ENCODE assay signal across 10 mouse cellular contexts in genomic region chr11:96620660-96621059, GRCm38 (mm10).
DNase-seq lines count a peak whose midpoint lies in the region; ATAC-seq and TF ChIP-seq lines count a peak whose summit lies in the region.
"Had no signal": no experiment of that assay in that cellular context is flagged by ENCODE, and none has a peak within 500 bp of the region (broad histone marks: within the 10 kb centered on the region; RNA-seq: fewer than 3 reads in every experiment).

No protein-coding gene starts in this region.

- H3K4me3 ChIP-seq in lung, embryonic 14.5 days (ENCODE audit: low read depth, low read length) = no peak overlapping the region
- H3K4me3 ChIP-seq in lung, adult 2 months (replicated peaks; ENCODE audit: extremely low read depth, low read depth, low read length) = no peak overlapping the region
- H3K4me3 ChIP-seq in embryonic facial prominence, embryonic 14.5 days (ENCODE audit: low read depth, low read length) = no peak overlapping the region
- H3K4me3 ChIP-seq in kidney, adult 2 months (ENCODE audit: insufficient read depth, low read depth, low read length) = no peak overlapping the region
- no peak overlapping the region for H3K4me3 ChIP-seq in neural tube, embryonic 12.5 days
- H3K4me3 ChIP-seq: embryonic facial prominence, embryonic 15.5 days had no signal

- no peaks in the 10 kb centered on the region for H3K9me3 ChIP-seq in lung, embryonic 14.5 days (ENCODE audit: low read depth, low read length)
- H3K9me3 ChIP-seq in embryonic facial prominence, embryonic 14.5 days (ENCODE audit: control insufficient read depth, low read length) = no peaks in the 10 kb centered on the region
- H3K9me3 ChIP-seq in neural tube, embryonic 12.5 days = no peaks in the 10 kb centered on the region
- H3K9me3 ChIP-seq: embryonic facial prominence, embryonic 15.5 days had no signal

- peaks cover 7% of the 10 kb centered on the region; the same call in 1 of the 2 replicates for H3K27me3 ChIP-seq in lung, embryonic 14.5 days (ENCODE audit: insufficient read depth, low read length)
- H3K27me3 ChIP-seq in embryonic facial prominence, embryonic 14.5 days (replicated peaks; ENCODE audit: control insufficient read depth, insufficient read depth, low read length) = peaks cover 48% of the 10 kb centered on the region
- no peaks in the 10 kb centered on the region for H3K27me3 ChIP-seq in kidney, adult 2 months (replicated peaks; ENCODE audit: control insufficient read depth, insufficient read depth, low read length)
- no peaks in the 10 kb centered on the region for H3K27me3 ChIP-seq in neural tube, embryonic 12.5 days (replicated peaks)

- TF ChIP-seq POLR2A in lung, adult 2 months (IDR thresholded peaks at IDR 0.05; ENCODE audit: borderline replicate concordance, extremely low read depth, low read depth, low read length) = no peak
- no peak for TF ChIP-seq POLR2A in kidney, adult 2 months (IDR thresholded peaks at IDR 0.05; ENCODE audit: low read depth, low read length)

- H3K4me2 ChIP-seq in lung, embryonic 14.5 days = peak overlapping the region; percentile 47
- H3K4me2 ChIP-seq in embryonic facial prominence, embryonic 14.5 days (ENCODE audit: low read depth, low read length) = 0 out of 2 replicates have a peak overlapping the region, but pooled peaks have one; percentile 8
- H3K4me2 ChIP-seq in neural tube, embryonic 12.5 days (replicated peaks) = peak overlapping the region; percentile 55
- H3K4me2 ChIP-seq: embryonic facial prominence, embryonic 15.5 days; heart, embryonic 11.5 days had no signal

- no peaks in the 10 kb centered on the region for H3K36me3 ChIP-seq in lung, embryonic 14.5 days (ENCODE audit: insufficient read depth)
- no peaks in the 10 kb centered on the region for H3K36me3 ChIP-seq in embryonic facial prominence, embryonic 14.5 days (ENCODE audit: control insufficient read depth, insufficient read depth, low read length)
- no peaks in the 10 kb centered on the region for H3K36me3 ChIP-seq in kidney, adult 2 months (ENCODE audit: control insufficient read depth, insufficient read depth, low read length)
- H3K36me3 ChIP-seq in neural tube, embryonic 12.5 days = no peaks in the 10 kb centered on the region
- H3K36me3 ChIP-seq: embryonic facial prominence, embryonic 15.5 days had no signal

- H3K9ac ChIP-seq in lung, embryonic 14.5 days = 0 out of 2 replicates have a peak overlapping the region, but pooled peaks have one; percentile 23
- no peak overlapping the region for H3K9ac ChIP-seq in embryonic facial prominence, embryonic 14.5 days (ENCODE audit: low read depth, low read length)
- peak overlapping the region; percentile 13 for H3K9ac ChIP-seq in neural tube, embryonic 12.5 days
- H3K9ac ChIP-seq: embryonic facial prominence, embryonic 15.5 days had no signal

- no peak for ATAC-seq in lung, embryonic 14.5 days (ENCODE audit: insufficient read depth)
- no peak for ATAC-seq in embryonic facial prominence, embryonic 14.5 days (ENCODE audit: low read depth)
- peak; percentile 59 for ATAC-seq in neural tube, embryonic 12.5 days (ENCODE audit: low FRiP score, low read depth)
- ATAC-seq in CD4-positive, CD25-positive, alpha-beta regulatory T cell, adult 4 months = no peak

- peak; percentile 37 for DNase-seq in lung, embryonic 14.5 days
- DNase-seq in lung, adult 2 months = no peak
- DNase-seq in embryonic facial prominence, embryonic 14.5 days (ENCODE audit: low spot score) = no peak
- peak; percentile 53 for DNase-seq in kidney, adult 2 months
- DNase-seq in cerebellum, adult 18-20 months = no peak

- no peaks in the 10 kb centered on the region for H3K4me1 ChIP-seq in lung, embryonic 14.5 days (ENCODE audit: insufficient read depth)
- peaks cover 2% of the 10 kb centered on the region; the same call in 1 of the 2 replicates for H3K4me1 ChIP-seq in lung, adult 2 months (ENCODE audit: control insufficient read depth, insufficient read depth, low read length)
- H3K4me1 ChIP-seq in embryonic facial prominence, embryonic 14.5 days (ENCODE audit: control insufficient read depth, insufficient read depth, low read length) = peaks cover 5% of the 10 kb centered on the region; the same call in 1 of the 2 replicates
- H3K4me1 ChIP-seq in kidney, adult 2 months (ENCODE audit: control insufficient read depth, insufficient read depth, low read length) = no peaks in the 10 kb centered on the region; the same call in 1 of the 2 replicates
- H3K4me1 ChIP-seq in neural tube, embryonic 12.5 days = peaks cover 64% of the 10 kb centered on the region

- TF ChIP-seq CTCF in lung, embryonic 14.5 days (IDR thresholded peaks at IDR 0.05; ENCODE audit: low read depth) = no peak
- no peak for TF ChIP-seq CTCF in lung, adult 2 months (IDR thresholded peaks at IDR 0.05; ENCODE audit: insufficient read depth, low read length)
- no peak for TF ChIP-seq CTCF in kidney, adult 2 months (conservative IDR thresholded peaks at IDR 0.05; ENCODE audit: insufficient read depth, insufficient read length, low read depth, low read length)

- 30% methylated on average over 11 of the region's 11 CpGs for WGBS in lung, embryonic 14.5 days
- 58% methylated on average over 11 of the region's 11 CpGs for WGBS in lung, adult 2 months
- WGBS in embryonic facial prominence, embryonic 14.5 days = 36% methylated on average over 11 of the region's 11 CpGs
- WGBS in kidney, adult 2 months = 45% methylated on average over 11 of the region's 11 CpGs
- 14% methylated on average over 11 of the region's 11 CpGs for WGBS in neural tube, embryonic 12.5 days

- H3K27ac ChIP-seq in lung, embryonic 14.5 days (ENCODE audit: low read depth) = no peak overlapping the region
- H3K27ac ChIP-seq in embryonic facial prominence, embryonic 14.5 days (replicated peaks; ENCODE audit: low read depth, low read length) = no peak overlapping the region
- peak overlapping the region; percentile 77 for H3K27ac ChIP-seq in kidney, adult 2 months (ENCODE audit: insufficient read depth, low read depth, low read length)
- H3K27ac ChIP-seq in neural tube, embryonic 12.5 days = peak overlapping the region; percentile 90
- H3K27ac ChIP-seq: embryonic facial prominence, embryonic 15.5 days; macrophage had no signal

Comparison
In these comparisons a context has a peak if more than half of its experiments do, and no peak if none do; other contexts are left out.
1. DNase-seq: peak in lung, embryonic 14.5 days (single experiment) and kidney, adult 2 months (single experiment); none in lung, adult 2 months (single experiment), embryonic facial prominence, embryonic 14.5 days (single experiment) and cerebellum, adult 18-20 months (0 of 2).
2. H3K27ac ChIP-seq: peak in kidney, adult 2 months (single experiment) and neural tube, embryonic 12.5 days (single experiment); none in lung, embryonic 14.5 days (single experiment) and embryonic facial prominence, embryonic 14.5 days (single experiment).
3. Peak in every context shown above with its lines, with median percentiles within 50 percentile points of each other: H3K4me2 ChIP-seq.